Mouse (Mus musculus) Patski (cell line): ENCODE data around the gene Cxcr3. TPM values are rescaled to one million over a fixed set of nuclear protein-coding genes. Genes with fewer than 3 reads are reported as not detected.
A peak's percentile ranks its signal among the peaks of the same experiment; 100 is the strongest.

Experiments
- ATAC-seq: fragments of 100-300 bp; one replicate; pipeline ENCODE4 v1.8.0; 2021
- CTCF ChIA-PET: fragments of 350-600 bp; sonication (Branson Sonifier 250); formaldehyde crosslinking; loops from one replicate; lab custom pipeline; 2022; ENCODE audit warnings: inconsistent platforms; lab: Charles Lee
- POLR2A ChIA-PET: fragments of 350-600 bp; sonication (Branson Sonifier 250); formaldehyde crosslinking; loops from one replicate; lab custom pipeline; 2022; ENCODE audit warnings: antibody characterized with exemption, inconsistent platforms; lab: Charles Lee
- DNase-seq: peaks from one replicate; pipeline ENCODE4 v3.0.0-alpha.2; 2011; ENCODE audit warnings: low read depth, low spot score
- H3K27me3 ChIP-seq: fragments of 371-371 bp; one replicate; pipeline ENCODE4 v1.5.1; 2021
- CTCF ChIP-seq: fragments of 100-300 bp; IDR thresholded peaks from one replicate; pipeline ENCODE4 v1.5.1; 2021
- in situ Hi-C: fragments of 300-500 bp; cut with MboI; formaldehyde crosslinking; loops from 3 replicates; pipeline ENCODE4 v1.11.1; 2018; ENCODE audit warnings: low pct_unique_long_range_greater_than_20kb, mixed read lengths
- polyA plus RNA-seq: library from polyadenylated mRNA; unstranded; gene quantifications from one replicate; pipeline ENCODE4 v1.2.3, GENCODE M21; 2021

Cxcr3 gene
- polyA plus RNA-seq, result not detected

- ATAC-seq (no peak), DNase-seq (no peak)
- no peak for TF ChIP-seq CTCF
- peaks cover 16% of the 10 kb centered on the region for H3K27me3 ChIP-seq
- ChIA-PET POLR2A (no interaction called here), CTCF (no interaction called here)
- in situ Hi-C loops, result no loop called here
Measured at GRCm38 (mm10) chrX:101733828-101734319, at the start of gene Cxcr3. Cxcr3 (minus strand) TSS chrX:101734269.

- peak; percentile 79 for TF ChIP-seq CTCF
Measured at GRCm38 (mm10) chrX:101772035-101772434, 38.0 kb upstream of the Cxcr3 start.

GRCm38 (mm10) chrX:101770307-101770706 lies 36.2 kb upstream of the Cxcr3 start:
- no peak for ATAC-seq
- ChIA-PET POLR2A (no interaction called here), CTCF (interaction anchor here (1.3 to 1.7 kb wide), 2 partner anchors 15 to 33 kb away, joined by 3 to 4 read pairs; no protein-coding TSS in a partner anchor)
- H3K27me3 ChIP-seq, result peaks cover 9% of the 10 kb centered on the region
- TF ChIP-seq CTCF, result no peak
- DNase-seq, result no peak
- in situ Hi-C loops, result loop anchor here (5.0 kb wide), 1 partner anchor 98 kb away; no protein-coding TSS in a partner anchor

More at GRCm38 (mm10) chrX:101772035-101772434, 38.0 kb upstream of the Cxcr3 start:
- POLR2A ChIA-PET, result no interaction called here
- in situ Hi-C loops, result loop anchor here (5.0 kb wide), 1 partner anchor 100 kb away; no protein-coding TSS in a partner anchor
- ATAC-seq (no peak), DNase-seq (no peak)
- CTCF ChIA-PET, result interaction anchor here (1.2 to 1.5 kb wide), 2 partner anchors 28 to 89 kb away, joined by 3 to 5 read pairs; no protein-coding TSS in a partner anchor
- H3K27me3 ChIP-seq, result peaks cover 8% of the 10 kb centered on the region

- ChIA-PET CTCF (interaction anchor here (1.3 to 1.7 kb wide), 2 partner anchors 14 to 32 kb away, joined by 3 to 4 read pairs; no protein-coding TSS in a partner anchor), POLR2A (no interaction called here)
- no peak for TF ChIP-seq CTCF
- in situ Hi-C loops, result no loop called here
- ATAC-seq (no peak), DNase-seq (no peak)
- peaks cover 14% of the 10 kb centered on the region for H3K27me3 ChIP-seq
Measured at GRCm38 (mm10) chrX:101769478-101769877, 35.4 kb upstream of the Cxcr3 start.

GRCm38 (mm10) chrX:101767280-101767679 lies 33.2 kb upstream of the Cxcr3 start:
- CTCF ChIA-PET, result interaction anchor here (1.0 kb wide), 1 partner anchor 18 kb away, joined by 3 read pairs; no protein-coding TSS in a partner anchor
- in situ Hi-C loops, result no loop called here
- ATAC-seq (no peak), DNase-seq (no peak)
- TF ChIP-seq CTCF, result no peak
- H3K27me3 ChIP-seq, result peaks cover 14% of the 10 kb centered on the region
- POLR2A ChIA-PET, result no interaction called here

- ChIA-PET CTCF (no interaction called here), POLR2A (no interaction called here)
Measured at GRCm38 (mm10) chrX:101765111-101765510, 31.0 kb upstream of the Cxcr3 start.

GRCm38 (mm10) chrX:101764621-101765020 lies 30.6 kb upstream of the Cxcr3 start:
- no peak for ATAC-seq
- TF ChIP-seq CTCF, result no peak
- in situ Hi-C loops, result no loop called here
- peaks cover 19% of the 10 kb centered on the region for H3K27me3 ChIP-seq
- no peak for DNase-seq
- ChIA-PET CTCF (no interaction called here), POLR2A (interaction anchor here (0.7 kb wide), 1 partner anchor 191 kb away, joined by 6 read pairs; no protein-coding TSS in a partner anchor)

More at GRCm38 (mm10) chrX:101765111-101765510, 31.0 kb upstream of the Cxcr3 start:
- DNase-seq (no peak), ATAC-seq (no peak)
- no peak for TF ChIP-seq CTCF
- in situ Hi-C loops, result no loop called here
- H3K27me3 ChIP-seq, result peaks cover 19% of the 10 kb centered on the region

- POLR2A ChIA-PET, result no interaction called here
- in situ Hi-C loops, result no loop called here
- CTCF ChIA-PET, result interaction anchor here (1.0 to 1.9 kb wide), 2 partner anchors 10 to 16 kb away, joined by 3 to 6 read pairs; no protein-coding TSS in a partner anchor
- TF ChIP-seq CTCF, result no peak
- DNase-seq (no peak), ATAC-seq (no peak)
- H3K27me3 ChIP-seq, result peaks cover 9% of the 10 kb centered on the region
Measured at GRCm38 (mm10) chrX:101754478-101754877, 20.4 kb upstream of the Cxcr3 start.

- no peak for TF ChIP-seq CTCF
- ChIA-PET CTCF (interaction anchor here (1.4 kb wide), 1 partner anchor 17 kb away, joined by 3 read pairs; no protein-coding TSS in a partner anchor), POLR2A (no interaction called here)
- DNase-seq, result no peak
- ATAC-seq, result no peak
- H3K27me3 ChIP-seq, result peaks cover 9% of the 10 kb centered on the region
- in situ Hi-C loops, result no loop called here
Measured at GRCm38 (mm10) chrX:101750144-101750543, 16.1 kb upstream of the Cxcr3 start.

- ChIA-PET CTCF (no interaction called here), POLR2A (no interaction called here)
- no peak for TF ChIP-seq CTCF
- peaks cover 11% of the 10 kb centered on the region for H3K27me3 ChIP-seq
- no peak for ATAC-seq
- in situ Hi-C loops, result no loop called here
- no peak for DNase-seq
Measured at GRCm38 (mm10) chrX:101741064-101741433, 7.0 kb upstream of the Cxcr3 start.

- in situ Hi-C loops, result no loop called here
- DNase-seq (peak; percentile 19), ATAC-seq (no peak)
- H3K27me3 ChIP-seq, result peaks cover 13% of the 10 kb centered on the region
- no peak for TF ChIP-seq CTCF
- ChIA-PET POLR2A (no interaction called here), CTCF (no interaction called here)
Measured at GRCm38 (mm10) chrX:101740335-101741063, 6.4 kb upstream of the Cxcr3 start.
